Mouse (Mus musculus): ENCODE data around the gene Pld1.

- TF ChIP-seq TAL1 (IDR thresholded peaks at IDR 0.05; ENCODE audit: low read length): no peak
- TF ChIP-seq GATA1 (IDR thresholded peaks at IDR 0.05; ENCODE audit: low read length): no peak
Observed at GRCm38 (mm10) chr3:28037320-28037932, 98.9 kb downstream of the Pld1 start.
